Mouse (Mus musculus): ENCODE results near the gene Olfr1104. TPM values are rescaled to one million over a fixed set of nuclear protein-coding genes. Genes with fewer than 3 reads are reported as not detected.

Olfr1104 gene
- not detected for total RNA-seq (2021)
- long read RNA-seq, experiment 1: 0 reads
- long read RNA-seq, experiment 2: 0 reads

GRCm38 (mm10) chr2:87026980-87027379 is at the start of gene Olfr1104:
Gene Olfr1104, minus strand, starts transcription at chr2:87027080.
- DNase-seq (ENCODE audit: low spot score): no peak

GRCm38 (mm10) chr2:87075717-87076116 is 48.8 kb upstream of the Olfr1104 start, which contains the start of gene Olfr1107:
Gene Olfr1107, minus strand, starts transcription at chr2:87075817.
- no peak for DNase-seq (ENCODE audit: low spot score)

GRCm38 (mm10) chr2:87052173-87052572 is 25.3 kb upstream of the Olfr1104 start, which contains the start of gene Olfr1106:
Gene Olfr1106, minus strand, starts transcription at chr2:87052273.
- DNase-seq (ENCODE audit: low spot score): no peak

- DNase-seq (ENCODE audit: low spot score): no peak
Observed at GRCm38 (mm10) chr2:87036431-87036830, 9.6 kb upstream of the Olfr1104 start, which contains the start of gene Olfr1105. Gene Olfr1105, minus strand, starts transcription at chr2:87036531.

GRCm38 (mm10) chr2:86998098-86998497 is 28.8 kb downstream of the Olfr1104 start, which contains the start of gene Olfr1102:
Gene Olfr1102, plus strand, starts transcription at chr2:86998398.
- DNase-seq (ENCODE audit: low spot score): no peak

GRCm38 (mm10) chr2:86991121-86991520 is 35.8 kb downstream of the Olfr1104 start, which contains the start of gene Olfr1101:
Gene Olfr1101, minus strand, starts transcription at chr2:86991221.
- no peak for DNase-seq (ENCODE audit: low spot score)

- no peak for DNase-seq (ENCODE audit: low spot score)
Observed at GRCm38 (mm10) chr2:86979854-86980253, 47.0 kb downstream of the Olfr1104 start, which contains the start of gene Olfr1100. Gene Olfr1100, minus strand, starts transcription at chr2:86979954.

Other genes starting within 250 kb of the Olfr1104 start
- not detected for gene Olfr1093, start 244.6 kb downstream of the Olfr1104 start, total RNA-seq (2021)
- not detected for gene Olfr141, start 217.1 kb downstream of the Olfr1104 start, total RNA-seq (2021)
- not detected for gene Olfr1094, start 202.4 kb downstream of the Olfr1104 start, total RNA-seq (2021)
- not detected for gene Olfr1095, start 175.4 kb downstream of the Olfr1104 start, total RNA-seq (2021)
- not detected for gene Gm13723, start 152.3 kb downstream of the Olfr1104 start, total RNA-seq (2021)
- gene Olfr1097, start 134.9 kb downstream of the Olfr1104 start, total RNA-seq (2021): not detected
- not detected for gene Olfr1098, start 102.5 kb downstream of the Olfr1104 start, total RNA-seq (2021)
- not detected for gene Olfr1099, start 66.4 kb downstream of the Olfr1104 start, total RNA-seq (2021)
- gene Olfr1100, start 47.1 kb downstream of the Olfr1104 start, total RNA-seq (2021): not detected
- not detected for gene Olfr1101, start 35.9 kb downstream of the Olfr1104 start, total RNA-seq (2021)
- gene Olfr1102, start 28.7 kb downstream of the Olfr1104 start, total RNA-seq (2021): not detected
- gene Olfr1105, start 9.5 kb upstream of the Olfr1104 start, total RNA-seq (2021): not detected
- gene Olfr1106, start 25.2 kb upstream of the Olfr1104 start, total RNA-seq (2021): not detected
- gene Olfr1107, start 48.7 kb upstream of the Olfr1104 start, total RNA-seq (2021): not detected
- not detected for gene Olfr1109, start 68.9 kb upstream of the Olfr1104 start, total RNA-seq (2021)
- gene Olfr259, start 87.5 kb upstream of the Olfr1104 start, total RNA-seq (2021): not detected
- gene Olfr1110, start 113.2 kb upstream of the Olfr1104 start, total RNA-seq (2021): not detected
- not detected for gene Olfr1111, start 125.5 kb upstream of the Olfr1104 start, total RNA-seq (2021)
- not detected for gene Olfr1112, start 160.7 kb upstream of the Olfr1104 start, total RNA-seq (2021)
- not detected for gene Olfr1113, start 181.9 kb upstream of the Olfr1104 start, total RNA-seq (2021)
- gene Olfr1115, start 220.9 kb upstream of the Olfr1104 start, total RNA-seq (2021): not detected
- gene Olfr1116, start 240.5 kb upstream of the Olfr1104 start, total RNA-seq (2021): not detected